Mouse (Mus musculus) limb, embryonic 13.5 days (tissue): Measurements from ENCODE around the gene 4930455H04Rik. TPM values are rescaled to one million over a fixed set of nuclear protein-coding genes. Genes with fewer than 3 reads are reported as not detected.

Source experiments
- ATAC-seq: fragments of 200-750 bp; cut with Nextera tagmentation; 2 replicates; pipeline ENCODE4 v1.8.0; 2017; ENCODE audit warnings: low read depth, moderate number of reproducible peaks, moderate TSS enrichment; ENCODE audit not compliant: low FRiP score
- H3K27ac ChIP-seq: fragments of 300-500 bp; sonication (generic); 2 replicates; pipeline ENCODE4 v1.5.1; 2015; ENCODE audit warnings: inconsistent platforms, mild to moderate bottlenecking, moderate library complexity
- H3K27me3 ChIP-seq: fragments of 300-500 bp; sonication (generic); 2 replicates; pipeline ENCODE4 v1.6.1; 2015; ENCODE audit warnings: mild to moderate bottlenecking, inconsistent platforms
- H3K36me3 ChIP-seq: fragments of 300-500 bp; sonication (generic); 2 replicates; pipeline ENCODE4 v1.6.1; 2015; ENCODE audit warnings: inconsistent platforms, mild to moderate bottlenecking, moderate library complexity
- H3K4me1 ChIP-seq: fragments of 300-500 bp; sonication (generic); 2 replicates; pipeline ENCODE4 v1.6.1; 2015; ENCODE audit warnings: inconsistent platforms
- H3K4me2 ChIP-seq: fragments of 300-500 bp; sonication (generic); replicated peaks from 2 replicates; pipeline ENCODE4 v1.6.1; 2015; ENCODE audit warnings: inconsistent platforms, mild to moderate bottlenecking, moderate library complexity
- H3K4me3 ChIP-seq: fragments of 300-500 bp; sonication (generic); 2 replicates; pipeline ENCODE4 v1.5.1; 2015; ENCODE audit warnings: moderate library complexity, mild to moderate bottlenecking, inconsistent platforms
- H3K9ac ChIP-seq: fragments of 300-500 bp; sonication (generic); 2 replicates; pipeline ENCODE4 v1.6.1; 2015; ENCODE audit warnings: mild to moderate bottlenecking, inconsistent platforms
- H3K9me3 ChIP-seq: fragments of 300-500 bp; sonication (generic); 2 replicates; pipeline ENCODE4 v1.6.1; 2016; ENCODE audit warnings: inconsistent platforms
- WGBS: fragments of 180-500 bp; shearing (Covaris S2); methylation state at CpG from one replicate; pipeline ENCODE4 v1.1.7; 2015; 5-methylcytosine and 5-hydroxymethylcytosine counted together
- polyA plus RNA-seq: library from polyadenylated mRNA; unstranded; fragments of >200 nt; fragmentation: Nextera tagmentation; extraction: Ambion mirVana; gene quantifications from 2 replicates; pipeline ENCODE4 v1.2.1, GENCODE M21; 2015

Gene 4930455H04Rik
- polyA plus RNA-seq, 1 experiment from 2014 or later: not detected

DNA sequence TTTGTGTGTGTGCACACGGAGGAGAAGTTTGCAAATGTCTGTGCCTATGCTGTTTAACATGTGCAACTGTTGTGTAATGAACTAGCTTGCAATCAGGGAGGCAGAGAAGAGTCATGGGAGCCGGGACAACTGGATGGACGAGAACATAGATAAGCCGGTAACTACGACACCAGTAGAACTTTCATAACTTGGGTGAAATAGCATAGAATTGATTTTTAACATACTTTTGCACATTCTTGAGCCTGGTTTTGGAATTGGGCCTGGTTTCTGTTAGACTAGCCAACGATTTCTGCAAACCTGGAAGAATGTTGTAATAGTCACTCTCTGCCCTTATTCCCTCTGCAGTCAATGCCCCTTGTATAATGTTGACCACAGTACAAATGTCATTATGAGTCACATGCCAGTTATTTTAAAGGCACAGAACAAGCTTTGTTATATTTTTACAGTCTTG, 17.4 kb upstream of the 4930455H04Rik start:
- Histone ChIP-seq H3K36me3 (no peaks in the 10 kb centered on the region), H3K4me1 (no peaks in the 10 kb centered on the region), H3K27ac (no peak overlapping the region), H3K27me3 (no peaks in the 10 kb centered on the region), H3K4me2 (no peak overlapping the region), H3K9me3 (no peaks in the 10 kb centered on the region), H3K9ac (no peak overlapping the region), H3K4me3 (no peak overlapping the region)
- WGBS: 82% methylated on average over 6 of the region's 6 CpGs
- no peak for ATAC-seq

DNA sequence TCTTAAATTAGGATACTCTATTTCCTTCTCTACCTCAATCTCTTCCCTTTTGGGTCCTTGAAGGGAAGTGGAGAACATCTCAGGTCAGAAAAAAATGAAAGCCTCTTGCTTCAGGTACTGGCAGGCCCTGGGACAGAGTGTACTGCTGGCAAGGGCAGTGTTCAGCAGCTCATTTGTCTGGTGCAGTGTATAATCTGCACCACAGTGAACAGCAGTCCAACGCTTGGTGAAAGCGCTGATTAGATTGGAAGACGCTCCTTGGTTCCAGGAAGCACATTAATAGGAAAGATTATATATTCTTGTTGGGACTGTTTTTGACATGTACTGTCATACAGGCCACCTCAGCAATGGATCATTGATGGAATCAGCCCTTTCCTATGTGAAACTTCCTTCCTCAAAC, 16.6 kb upstream of the 4930455H04Rik start:
- no peaks in the 10 kb centered on the region for H3K27me3 ChIP-seq

DNA sequence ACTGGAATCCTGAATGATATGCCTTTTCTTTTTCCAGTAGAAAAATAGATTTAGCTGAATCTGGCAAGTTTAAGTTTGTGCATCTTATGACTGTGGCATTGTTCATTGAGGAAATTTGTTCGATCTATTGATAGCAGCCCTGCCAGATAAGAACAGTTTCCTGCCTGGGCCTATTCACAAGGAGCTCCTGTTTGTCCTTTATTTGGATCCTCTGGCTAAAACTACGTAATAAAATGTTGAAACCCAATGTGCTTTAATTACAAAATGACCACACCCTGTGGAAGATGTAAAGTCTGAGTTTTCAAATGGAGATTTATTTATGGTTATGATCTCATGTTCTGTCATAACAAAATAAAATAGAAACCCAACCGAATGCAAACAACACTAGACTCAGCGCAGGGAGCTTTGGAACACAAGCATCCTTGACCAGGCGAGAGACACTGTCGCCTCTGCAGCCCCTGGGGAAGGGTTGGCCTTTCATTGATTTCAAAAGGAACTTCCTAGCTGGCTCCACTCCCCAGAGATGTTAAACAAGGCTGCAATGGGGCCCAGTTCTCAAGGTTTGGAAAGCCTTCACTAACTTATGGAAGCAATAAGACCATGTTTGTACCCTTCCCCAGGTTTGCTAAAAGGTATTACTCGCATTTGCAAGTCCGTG, 15.7 kb upstream of the 4930455H04Rik start:
- 83% methylated on average over 8 of the region's 8 CpGs for WGBS
- Histone ChIP-seq H3K36me3 (no peaks in the 10 kb centered on the region), H3K9me3 (no peaks in the 10 kb centered on the region), H3K27me3 (no peaks in the 10 kb centered on the region), H3K4me2 (no peak overlapping the region), H3K27ac (no peak overlapping the region), H3K4me3 (no peak overlapping the region), H3K9ac (no peak overlapping the region), H3K4me1 (no peaks in the 10 kb centered on the region)
- ATAC-seq: no peak

More for the DNA sequence above, 16.6 kb upstream of the 4930455H04Rik start:
- no peak overlapping the region for H3K9ac ChIP-seq
- H3K36me3 ChIP-seq: no peaks in the 10 kb centered on the region
- no peak overlapping the region for H3K4me3 ChIP-seq
- no peak overlapping the region for H3K4me2 ChIP-seq
- H3K9me3 ChIP-seq: no peaks in the 10 kb centered on the region
- no peak for ATAC-seq
- no peak overlapping the region for H3K27ac ChIP-seq
- 95% methylated on average over 3 of the region's 3 CpGs for WGBS
- no peaks in the 10 kb centered on the region for H3K4me1 ChIP-seq

DNA sequence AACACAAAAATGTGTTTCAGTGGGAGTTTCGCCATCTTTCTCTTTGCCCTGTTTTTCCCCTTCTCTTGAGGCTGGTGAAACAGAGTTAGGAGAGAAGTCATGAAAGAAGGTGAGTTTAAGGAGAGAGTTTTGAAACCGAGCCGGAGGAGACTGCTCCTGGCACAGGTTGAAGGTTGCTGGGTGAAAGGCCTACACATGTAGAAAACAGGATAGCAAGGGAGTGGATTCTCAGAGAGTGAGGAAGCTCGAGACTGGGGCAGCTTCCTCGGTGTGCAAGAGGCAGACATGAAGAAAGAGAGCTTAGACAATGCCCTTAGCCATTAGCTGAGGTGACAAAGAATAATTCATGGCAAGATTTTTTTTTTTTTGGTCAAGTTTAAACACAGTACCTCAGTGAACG, 14.7 kb upstream of the 4930455H04Rik start:
- H3K4me2 ChIP-seq: no peak overlapping the region

DNA sequence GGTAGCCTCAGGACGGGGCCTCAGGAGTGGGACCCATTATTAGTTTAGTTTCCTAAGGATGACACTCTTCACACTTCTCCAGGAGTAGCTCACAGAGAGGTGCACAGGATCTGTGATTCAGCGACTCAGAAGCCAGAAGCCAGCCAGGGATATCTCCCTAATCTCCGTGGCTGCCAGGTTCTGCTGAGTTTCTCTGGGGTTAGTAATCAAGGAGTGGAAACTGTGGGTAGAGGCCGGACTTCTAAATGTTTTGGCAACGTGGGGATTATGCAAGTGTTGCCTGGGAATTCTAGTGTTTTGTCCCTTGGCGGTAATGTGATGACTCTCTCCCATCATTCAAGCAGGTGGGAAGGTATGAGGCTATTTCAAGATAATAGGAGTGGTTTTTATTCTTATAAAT, 13.0 kb upstream of the 4930455H04Rik start:
- Histone ChIP-seq H3K27me3 (no peaks in the 10 kb centered on the region), H3K27ac (no peak overlapping the region), H3K4me2 (no peak overlapping the region), H3K4me1 (no peaks in the 10 kb centered on the region), H3K4me3 (no peak overlapping the region), H3K36me3 (no peaks in the 10 kb centered on the region), H3K9ac (no peak overlapping the region), H3K9me3 (no peaks in the 10 kb centered on the region)
- WGBS: 64% methylated on average over 6 of the region's 6 CpGs
- no peak for ATAC-seq

More for the DNA sequence above, 14.7 kb upstream of the 4930455H04Rik start:
- Histone ChIP-seq H3K27ac (no peak overlapping the region), H3K27me3 (no peaks in the 10 kb centered on the region), H3K9me3 (no peaks in the 10 kb centered on the region), H3K9ac (no peak overlapping the region), H3K36me3 (no peaks in the 10 kb centered on the region), H3K4me1 (no peaks in the 10 kb centered on the region), H3K4me3 (no peak overlapping the region)
- ATAC-seq: no peak
- WGBS: 86% methylated on average over 6 of the region's 6 CpGs

DNA sequence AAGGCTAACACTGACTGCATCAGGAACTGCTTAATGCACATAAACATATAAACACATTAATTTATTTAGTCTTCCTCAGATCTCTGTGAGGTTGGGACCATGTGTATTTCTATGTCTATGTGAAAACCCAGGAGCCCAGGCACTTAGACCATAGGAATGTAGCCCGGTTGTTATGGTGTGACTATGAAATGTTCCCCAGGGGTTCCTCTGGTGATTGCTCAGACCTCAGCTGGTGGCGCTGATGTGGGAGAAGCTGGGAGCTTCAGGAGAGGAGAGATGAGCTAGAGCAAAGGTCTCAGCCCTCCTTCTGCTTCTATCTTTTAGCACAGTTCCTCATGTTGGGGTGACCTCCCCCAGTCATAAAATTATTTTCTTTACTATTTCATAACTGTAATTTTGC, 7.7 kb upstream of the 4930455H04Rik start:
- Histone ChIP-seq H3K27me3 (no peaks in the 10 kb centered on the region), H3K9ac (no peak overlapping the region), H3K4me3 (no peak overlapping the region), H3K4me2 (no peak overlapping the region), H3K9me3 (no peaks in the 10 kb centered on the region), H3K36me3 (no peaks in the 10 kb centered on the region), H3K27ac (no peak overlapping the region), H3K4me1 (0 out of 2 replicates have a peak, but pooled peaks cover 6% of the 10 kb centered on the region)
- ATAC-seq: no peak
- WGBS: 70% methylated on average over 2 of the region's 2 CpGs

DNA sequence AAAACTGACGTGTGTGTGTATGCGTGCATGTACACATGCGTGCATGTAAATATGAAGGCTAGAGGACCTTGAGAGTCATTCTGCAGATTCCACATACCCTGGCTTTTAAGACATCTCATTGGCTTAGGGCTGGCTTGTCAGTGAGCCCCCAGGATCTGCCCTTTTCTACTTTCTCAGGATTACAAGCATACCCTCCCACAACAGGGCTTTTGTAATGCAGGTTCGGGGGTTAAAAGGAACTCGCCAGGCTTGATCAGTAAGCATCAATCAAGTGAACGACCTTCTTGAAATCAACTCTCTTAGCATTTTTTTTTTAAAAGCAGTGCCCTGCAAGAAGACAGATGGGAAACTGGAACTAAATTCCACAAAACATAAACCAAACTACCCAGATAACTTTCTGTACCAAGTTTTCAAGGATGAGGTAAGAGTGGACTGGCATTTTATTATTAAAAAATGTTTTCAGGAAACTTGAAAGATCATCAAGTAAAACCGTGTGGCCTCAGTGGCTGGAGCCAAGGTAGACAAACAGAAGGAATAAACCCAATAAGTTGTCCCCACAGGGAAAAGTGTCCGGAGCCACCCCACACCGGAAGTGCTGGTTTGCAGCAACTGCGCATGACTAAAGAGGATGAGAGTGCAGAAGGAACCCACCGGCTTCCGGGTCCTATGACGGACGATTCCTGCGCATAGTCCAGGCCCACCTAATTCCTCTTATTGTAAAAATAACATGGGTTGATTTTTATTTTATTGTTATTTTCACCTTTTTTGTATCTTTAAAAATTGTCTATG, 6.5 kb upstream of the 4930455H04Rik start:
- Histone ChIP-seq H3K9ac (no peak overlapping the region), H3K4me3 (no peak overlapping the region), H3K36me3 (no peaks in the 10 kb centered on the region), H3K27ac (no peak overlapping the region), H3K4me1 (0 out of 2 replicates have a peak, but pooled peaks cover 6% of the 10 kb centered on the region), H3K27me3 (no peaks in the 10 kb centered on the region), H3K9me3 (no peaks in the 10 kb centered on the region), H3K4me2 (no peak overlapping the region)
- ATAC-seq: no peak
- 72% methylated on average over 15 of the region's 15 CpGs for WGBS

DNA sequence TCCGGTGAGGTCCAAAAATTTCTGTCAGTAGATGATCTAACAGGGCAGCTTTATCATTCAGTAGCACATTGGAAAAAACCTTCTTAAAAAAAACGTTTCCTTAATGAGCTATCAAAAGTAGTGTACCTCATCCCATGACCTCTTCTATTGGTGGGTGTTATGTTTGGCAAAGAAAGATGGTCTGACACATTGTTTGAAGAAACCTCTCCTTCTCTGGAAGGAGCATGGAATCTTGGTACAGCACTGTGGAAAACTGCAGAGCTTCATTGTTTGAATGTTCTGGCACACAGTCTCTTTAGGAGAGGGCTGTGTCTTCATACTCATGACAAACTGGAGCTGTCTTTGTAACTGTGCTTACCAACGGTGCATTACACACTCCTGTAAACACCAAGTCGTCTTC, 4.9 kb upstream of the 4930455H04Rik start:
- ATAC-seq: no peak
- H3K9me3 ChIP-seq: no peaks in the 10 kb centered on the region
- H3K4me2 ChIP-seq: no peak overlapping the region
- H3K4me3 ChIP-seq: no peak overlapping the region
- peaks cover 8% of the 10 kb centered on the region; the same call in 1 of the 2 replicates for H3K4me1 ChIP-seq
- no peak overlapping the region for H3K27ac ChIP-seq
- no peaks in the 10 kb centered on the region for H3K27me3 ChIP-seq
- H3K9ac ChIP-seq: no peak overlapping the region
- WGBS: 67% methylated on average over 4 of the region's 4 CpGs
- no peaks in the 10 kb centered on the region for H3K36me3 ChIP-seq

DNA sequence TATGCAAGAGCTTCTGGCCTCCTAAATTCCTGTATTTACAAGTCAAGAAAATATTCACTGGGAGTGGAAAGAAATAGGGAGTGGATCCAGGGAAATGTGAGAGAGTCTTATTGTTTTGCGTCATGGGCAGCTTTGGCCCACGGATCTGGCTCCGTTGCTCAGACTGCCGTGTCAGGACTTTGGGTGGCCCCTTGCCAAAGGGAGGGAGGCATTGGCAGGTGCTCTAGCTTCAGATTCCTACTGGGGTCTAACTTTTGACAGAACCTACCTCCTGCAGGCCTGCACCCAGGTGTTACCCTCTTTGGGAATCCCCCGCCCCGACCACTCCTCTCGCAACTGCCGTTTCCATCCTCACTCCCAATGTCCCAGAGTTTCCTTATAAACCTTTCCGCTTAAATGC, 3.6 kb upstream of the 4930455H04Rik start:
- H3K36me3 ChIP-seq: no peaks in the 10 kb centered on the region
- H3K27ac ChIP-seq: no peak overlapping the region
- no peak overlapping the region for H3K4me3 ChIP-seq
- no peaks in the 10 kb centered on the region for H3K27me3 ChIP-seq
- no peak overlapping the region for H3K9ac ChIP-seq
- no peak overlapping the region for H3K4me2 ChIP-seq
- WGBS: 77% methylated on average over 9 of the region's 9 CpGs
- H3K4me1 ChIP-seq: peaks cover 10% of the 10 kb centered on the region; the same call in 1 of the 2 replicates
- ATAC-seq: no peak
- H3K9me3 ChIP-seq: no peaks in the 10 kb centered on the region

DNA sequence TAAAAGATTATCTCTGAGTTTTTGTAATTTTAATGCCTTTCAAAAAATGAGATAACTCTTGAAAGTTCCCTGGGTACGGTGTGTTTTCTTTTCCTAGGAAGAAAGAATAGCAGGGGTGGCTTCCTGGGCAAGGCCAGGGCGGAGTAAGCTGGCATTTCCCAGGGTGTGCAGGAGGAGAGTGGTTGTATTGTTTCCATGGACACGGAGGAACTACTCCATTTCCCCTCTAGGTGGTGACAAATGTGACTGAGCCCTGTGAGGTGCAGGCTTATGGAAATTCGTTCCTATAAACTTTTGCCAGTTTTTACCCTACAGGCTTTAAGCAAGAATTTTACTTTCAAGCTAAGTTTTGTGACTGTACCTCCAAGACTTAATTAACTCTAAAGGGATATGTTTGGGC, 1.8 kb upstream of the 4930455H04Rik start:
- Histone ChIP-seq H3K4me3 (no peak overlapping the region), H3K4me2 (no peak overlapping the region), H3K9me3 (no peaks in the 10 kb centered on the region), H3K9ac (no peak overlapping the region), H3K27me3 (no peaks in the 10 kb centered on the region), H3K4me1 (peaks cover 10% of the 10 kb centered on the region; the same call in 1 of the 2 replicates), H3K36me3 (no peaks in the 10 kb centered on the region), H3K27ac (no peak overlapping the region)
- peak; percentile 80 for ATAC-seq
- WGBS: 30% methylated on average over 4 of the region's 4 CpGs

DNA sequence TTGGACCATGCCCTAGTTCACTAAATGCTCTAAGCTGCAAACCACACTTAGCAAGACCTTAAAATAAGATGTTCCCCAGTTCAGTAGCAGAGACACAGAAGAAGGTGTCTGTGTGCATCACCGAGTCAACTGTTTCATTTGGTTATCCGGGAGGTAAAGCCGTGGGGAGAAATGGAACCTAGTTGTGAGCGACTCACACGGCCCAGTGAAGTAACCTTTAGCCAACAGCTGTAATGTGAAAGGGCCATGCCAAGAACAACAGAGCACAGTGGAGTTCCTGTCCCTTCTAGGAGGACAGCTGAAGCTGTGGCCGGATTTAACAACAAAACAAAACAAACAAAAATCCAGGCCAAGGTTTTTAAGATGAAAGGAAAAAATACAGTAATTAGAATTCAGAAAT, 1.3 kb upstream of the 4930455H04Rik start:
- H3K9ac ChIP-seq: no peak overlapping the region
- ATAC-seq: no peak
- no peaks in the 10 kb centered on the region for H3K27me3 ChIP-seq
- peaks cover 10% of the 10 kb centered on the region; the same call in 1 of the 2 replicates for H3K4me1 ChIP-seq
- H3K9me3 ChIP-seq: no peaks in the 10 kb centered on the region
- H3K27ac ChIP-seq: no peak overlapping the region
- H3K4me3 ChIP-seq: peak overlapping the region; percentile 16
- 54% methylated on average over 6 of the region's 6 CpGs for WGBS
- H3K36me3 ChIP-seq: no peaks in the 10 kb centered on the region
- H3K4me2 ChIP-seq: peak overlapping the region; percentile 37

DNA sequence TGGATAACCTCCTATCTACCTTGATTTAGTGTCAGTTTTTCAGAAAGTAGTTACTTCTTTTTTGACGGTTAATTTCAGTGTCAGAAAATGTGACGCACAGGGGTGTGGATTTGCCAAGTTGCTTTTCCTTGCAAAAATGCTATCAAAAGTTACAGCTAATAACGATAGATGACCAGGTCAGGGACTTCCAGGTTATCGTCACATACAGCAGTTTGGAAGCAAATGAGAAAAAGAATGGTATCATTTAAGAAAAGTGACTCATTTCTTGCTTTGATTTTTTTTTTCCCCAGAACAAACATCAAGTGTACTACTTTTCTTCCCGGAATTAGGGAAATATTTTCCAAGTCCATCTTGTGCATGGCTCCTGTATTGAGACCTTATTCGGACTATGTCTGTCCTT, 631 bp upstream of the 4930455H04Rik start:
- Histone ChIP-seq H3K4me1 (peaks cover 10% of the 10 kb centered on the region; the same call in 1 of the 2 replicates), H3K9ac (no peak overlapping the region), H3K27ac (no peak overlapping the region), H3K27me3 (no peaks in the 10 kb centered on the region), H3K4me2 (peak overlapping the region; percentile 37), H3K9me3 (no peaks in the 10 kb centered on the region), H3K4me3 (peak overlapping the region; percentile 16; the same call in 1 of the 2 replicates), H3K36me3 (no peaks in the 10 kb centered on the region)
- no peak for ATAC-seq
- WGBS: 82% methylated on average over 6 of the region's 6 CpGs
